Mouse (Mus musculus): ENCODE data around the gene Tmtc4.

The Tmtc4 gene

GRCm38 (mm10) chr14:122983226-122984215 lies at the start of gene Tmtc4:
TSS of gene Tmtc4 (minus strand) at chr14:122984035.
- DNase-seq = peak; percentile 97

DNA sequence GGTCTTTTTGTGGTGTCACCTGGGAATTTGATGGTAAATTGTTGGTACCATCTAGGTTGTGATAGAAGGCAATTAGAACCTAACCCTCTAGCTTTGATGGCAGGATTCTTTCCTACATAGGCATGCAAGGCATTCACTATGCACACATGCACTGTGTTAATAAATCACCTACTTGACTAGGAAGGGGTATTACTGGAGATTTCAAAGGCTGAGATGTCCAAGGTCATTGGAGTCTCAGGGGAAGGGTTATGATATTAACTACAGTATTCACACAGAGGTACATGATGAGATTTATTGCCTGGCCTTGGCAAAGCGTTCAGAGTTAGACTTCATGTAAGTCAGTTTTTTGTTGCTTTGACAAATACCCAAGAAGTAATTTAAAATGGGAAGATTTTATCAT lies 48.6 kb upstream of the Tmtc4 start:
- no peak for DNase-seq

GRCm38 (mm10) chr14:123027876-123028275 lies 44.0 kb upstream of the Tmtc4 start:
- no peak for DNase-seq

DNA sequence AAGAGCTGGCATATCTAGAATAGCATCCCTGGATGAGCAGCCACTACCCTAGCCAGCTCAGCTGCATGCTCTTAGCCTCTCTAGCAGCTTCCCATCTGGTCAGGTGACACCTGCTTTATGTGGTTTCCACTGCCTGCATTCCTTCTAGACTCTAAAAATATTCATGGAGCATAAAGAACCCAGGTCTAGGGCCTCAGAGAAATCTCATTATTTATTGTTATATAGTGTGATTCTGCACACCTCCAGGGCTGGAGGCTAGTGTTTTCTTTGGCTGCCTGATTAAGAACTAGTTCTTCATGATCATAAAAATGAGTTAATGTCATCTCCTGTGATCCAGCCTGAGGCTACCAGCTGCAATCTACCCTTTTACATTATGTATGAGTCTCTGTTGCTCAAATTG lies 39.1 kb upstream of the Tmtc4 start:
- DNase-seq = no peak

- DNase-seq = no peak
These were observed 32.5 kb upstream of the Tmtc4 start for GRCm38 (mm10) chr14:123016310-123016709.

DNA sequence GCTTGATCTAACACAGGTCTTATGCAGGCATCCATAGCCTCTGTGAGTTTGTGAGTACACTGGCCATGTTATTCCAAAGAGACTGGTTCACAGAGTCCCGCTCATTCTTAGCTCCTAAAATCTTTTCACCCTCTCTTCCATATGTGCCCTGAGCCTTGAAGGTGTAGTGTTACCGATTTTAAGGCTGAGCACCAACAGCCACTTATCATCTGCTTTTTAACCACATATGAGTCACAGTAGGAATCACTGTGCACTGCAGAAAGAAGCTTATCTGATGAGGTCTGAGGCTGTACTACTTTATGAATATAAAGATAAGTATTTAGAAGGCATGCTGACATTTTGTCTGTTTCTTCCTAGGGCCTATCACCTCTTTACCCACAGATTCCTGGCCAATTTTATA lies 31.9 kb upstream of the Tmtc4 start:
- DNase-seq = no peak

DNA sequence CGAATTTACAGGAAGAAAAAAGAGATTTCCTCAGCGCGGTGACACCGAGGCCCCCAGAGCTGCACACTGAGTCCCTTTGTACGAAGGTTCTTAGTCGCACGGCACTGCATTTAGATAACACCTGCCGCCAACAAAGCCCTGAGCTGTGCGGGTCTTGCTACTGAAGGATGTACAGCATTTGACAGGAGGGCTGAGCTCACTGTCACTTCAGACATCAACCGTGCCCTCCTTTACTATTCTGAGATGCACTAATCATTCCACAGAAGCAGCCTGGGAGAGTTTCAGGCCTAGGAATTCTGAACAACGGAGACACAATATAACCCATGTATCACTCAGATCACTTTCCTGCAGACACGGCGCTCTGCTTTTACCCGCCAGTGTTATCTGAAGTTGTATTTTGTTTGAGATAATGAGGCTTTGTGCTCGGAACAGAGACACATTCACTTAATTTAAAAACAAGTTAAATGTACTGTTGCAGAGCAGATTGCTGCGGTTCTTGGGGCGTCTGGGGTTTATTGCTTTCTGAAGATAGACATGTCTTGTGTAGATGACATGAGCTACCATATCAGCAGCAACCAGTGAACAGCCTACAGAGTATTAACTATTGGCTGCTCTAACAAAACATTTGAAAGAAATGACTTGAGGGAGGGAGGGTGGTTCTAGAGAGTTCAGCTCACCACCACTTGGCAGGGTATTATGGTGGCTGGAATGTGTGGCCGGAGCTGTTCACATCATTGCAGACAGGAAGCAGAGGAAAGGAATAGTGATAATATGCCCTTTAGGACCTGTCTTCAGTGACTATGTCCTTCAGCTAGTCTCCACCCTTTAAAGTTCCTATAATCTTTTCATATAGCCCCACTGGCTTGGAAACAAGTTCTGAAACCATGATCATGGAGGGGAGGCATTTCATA lies 25.5 kb upstream of the Tmtc4 start:
- no peak for DNase-seq

GRCm38 (mm10) chr14:123008672-123009071 lies 24.8 kb upstream of the Tmtc4 start:
- DNase-seq = no peak

DNA sequence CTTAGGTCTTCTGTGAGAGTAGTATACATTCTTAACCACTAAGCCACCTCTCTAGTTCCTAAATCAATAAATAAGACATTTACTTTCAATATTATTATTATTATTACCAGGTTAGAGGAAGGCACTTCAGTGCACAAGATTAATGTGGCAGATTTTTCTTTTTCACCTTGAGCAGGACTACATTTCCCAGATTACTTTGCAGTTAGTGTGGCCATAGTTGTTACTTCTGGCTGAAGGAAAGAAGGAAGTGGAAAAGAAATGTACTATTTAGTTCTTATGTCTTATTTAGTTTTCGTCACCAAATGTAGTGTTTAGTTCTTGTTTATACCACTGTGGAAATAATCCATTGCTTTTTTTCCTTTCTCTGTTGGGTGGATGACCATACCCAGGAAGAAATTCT lies 19.9 kb upstream of the Tmtc4 start:
- DNase-seq = no peak

DNA sequence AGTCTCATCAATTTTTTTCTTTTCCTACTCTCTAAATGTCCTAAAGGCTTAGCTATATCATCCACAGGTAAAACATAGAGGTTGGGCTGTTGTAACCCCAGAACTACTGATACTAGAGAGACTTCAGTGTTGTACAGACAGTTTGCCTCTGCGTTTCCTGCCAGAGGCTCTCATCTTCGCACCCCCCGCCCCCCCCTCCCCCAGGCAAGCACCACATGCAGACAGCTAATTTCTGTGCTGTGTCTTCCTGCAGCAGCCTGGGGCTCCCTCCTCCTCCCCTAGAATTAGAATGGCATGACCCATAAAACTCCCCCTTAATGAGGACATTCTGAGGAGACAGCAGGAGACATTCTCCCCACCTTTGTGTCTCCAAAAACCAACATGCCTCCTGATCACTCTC lies 17.6 kb upstream of the Tmtc4 start:
- DNase-seq = no peak

- no peak for DNase-seq
These were observed 13.6 kb upstream of the Tmtc4 start for GRCm38 (mm10) chr14:122997465-122997864.

DNA sequence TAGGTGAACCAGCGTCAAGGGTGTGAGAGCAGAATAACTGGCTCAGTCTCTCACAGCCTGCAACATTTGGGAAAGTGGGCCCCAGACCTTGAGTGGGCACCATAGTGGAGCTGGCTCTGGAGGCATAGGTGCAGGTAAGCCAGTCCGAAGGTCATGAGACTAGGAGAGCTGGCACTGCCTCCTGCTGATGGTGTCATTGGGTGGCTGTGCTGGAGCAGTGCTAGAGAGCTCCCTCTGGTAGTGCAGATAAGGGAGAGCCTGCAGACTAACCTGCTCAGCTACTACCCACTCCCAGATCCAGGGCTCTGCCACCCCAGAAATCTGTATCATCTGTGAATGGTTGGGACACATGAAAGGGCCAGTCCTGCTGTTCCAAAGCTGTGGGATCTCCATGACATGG lies 10.1 kb upstream of the Tmtc4 start:
- no peak for DNase-seq

DNA sequence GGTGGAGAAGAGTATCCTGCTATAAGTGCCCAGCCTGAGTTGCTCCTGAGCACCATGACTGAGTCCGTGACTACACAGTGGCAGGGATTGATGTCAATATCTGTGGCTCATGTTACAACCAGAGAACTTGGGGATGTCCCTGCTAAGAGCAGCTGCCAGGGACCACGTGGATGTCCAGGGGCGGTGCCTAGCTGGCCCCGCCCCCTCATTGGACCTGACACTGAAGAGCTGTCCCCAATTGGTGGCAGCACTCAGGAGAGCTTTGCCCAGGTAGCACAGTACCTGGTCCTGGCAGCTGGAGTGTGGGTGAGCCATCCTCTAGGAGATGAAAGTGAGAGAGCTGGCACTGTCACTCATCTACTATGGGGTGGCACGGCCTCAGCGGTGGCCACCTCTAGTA lies 9.1 kb upstream of the Tmtc4 start:
- DNase-seq = no peak

GRCm38 (mm10) chr14:122990521-122991052 lies 6.8 kb upstream of the Tmtc4 start:
- DNase-seq = no peak

DNA sequence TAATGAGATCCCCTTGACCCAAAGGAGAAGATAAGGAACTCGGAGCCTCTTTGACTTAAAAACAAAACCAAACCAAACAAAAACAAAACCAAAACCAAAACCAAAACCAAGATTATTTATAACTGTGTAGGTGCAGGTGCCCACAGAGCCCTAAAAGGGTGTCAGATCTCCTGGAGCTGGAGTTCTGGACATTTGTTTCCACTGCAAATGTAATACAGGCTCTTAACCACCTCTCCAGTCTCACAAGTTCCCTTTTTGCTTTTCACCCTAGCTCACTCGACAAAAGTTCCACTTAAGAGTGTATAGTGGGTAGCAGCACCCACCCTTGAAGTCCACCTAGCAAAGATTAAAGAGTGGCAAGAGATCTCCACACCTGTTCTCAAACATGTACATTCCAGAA lies 2.6 kb upstream of the Tmtc4 start:
- DNase-seq = no peak

DNA sequence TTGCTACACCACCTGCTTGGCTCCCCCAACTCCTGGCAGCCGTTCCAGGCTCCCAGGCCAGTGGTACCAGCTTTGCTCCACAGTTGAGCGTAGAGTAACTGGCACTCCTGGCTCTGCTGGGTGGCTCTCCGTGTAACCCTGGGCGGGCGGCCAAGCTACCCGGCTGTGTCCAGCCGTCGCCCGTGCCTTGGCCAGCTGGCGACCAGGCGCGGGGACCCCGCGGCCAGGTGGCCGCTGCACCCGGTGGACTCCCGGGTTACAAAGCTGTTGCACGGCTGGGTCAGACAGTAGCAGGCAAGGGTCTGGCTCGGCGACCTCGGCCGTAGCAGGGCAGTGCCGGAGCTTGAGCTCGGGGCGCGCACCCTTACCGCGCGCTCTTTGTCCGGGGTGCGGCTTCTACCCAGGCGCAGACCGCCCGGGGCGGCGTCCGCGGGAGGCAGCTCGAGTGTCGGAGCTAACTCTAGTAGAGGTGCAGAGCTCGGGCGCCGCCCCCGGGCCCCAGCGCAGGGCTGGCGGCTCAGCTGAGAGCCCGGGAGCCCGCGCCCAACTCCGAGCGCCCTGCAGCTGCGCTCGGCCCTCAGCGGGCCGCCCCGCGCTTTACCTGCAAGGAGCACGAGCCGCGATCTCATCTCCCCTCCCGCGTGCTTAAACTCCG lies 1.1 kb downstream of the Tmtc4 start:
- peak; percentile 79 for DNase-seq

DNA sequence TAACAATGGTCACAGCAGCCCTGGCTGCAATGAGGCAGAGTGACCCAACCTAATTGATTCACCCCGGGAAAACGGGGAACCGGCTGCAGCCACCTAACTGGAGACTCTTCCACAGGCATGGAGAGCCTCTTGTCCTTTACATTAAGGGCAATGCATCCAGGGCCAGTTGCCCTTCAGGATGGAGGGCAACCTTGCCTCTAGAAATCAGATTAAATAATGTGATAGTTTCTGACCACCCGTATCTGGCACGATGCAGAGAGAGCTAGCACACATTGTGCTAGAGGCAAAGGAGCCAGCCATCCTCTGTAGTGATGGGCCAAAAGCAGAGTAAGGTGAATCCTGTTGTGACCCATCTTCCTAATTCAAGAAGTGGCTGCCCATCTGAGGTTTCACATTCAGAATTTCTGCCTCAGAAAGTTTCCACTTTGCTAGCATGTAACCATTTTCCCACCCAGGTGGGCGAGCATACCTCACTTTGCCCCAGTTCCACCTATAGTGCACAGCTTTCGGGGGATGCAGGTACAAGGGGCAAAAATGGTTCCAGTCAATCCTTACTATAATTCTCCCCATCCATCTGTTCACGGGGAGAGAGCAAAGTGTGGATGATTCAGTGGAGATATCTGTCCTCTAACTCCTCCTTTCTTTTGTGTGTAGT lies 1.9 kb downstream of the Tmtc4 start:
- DNase-seq = no peak

DNA sequence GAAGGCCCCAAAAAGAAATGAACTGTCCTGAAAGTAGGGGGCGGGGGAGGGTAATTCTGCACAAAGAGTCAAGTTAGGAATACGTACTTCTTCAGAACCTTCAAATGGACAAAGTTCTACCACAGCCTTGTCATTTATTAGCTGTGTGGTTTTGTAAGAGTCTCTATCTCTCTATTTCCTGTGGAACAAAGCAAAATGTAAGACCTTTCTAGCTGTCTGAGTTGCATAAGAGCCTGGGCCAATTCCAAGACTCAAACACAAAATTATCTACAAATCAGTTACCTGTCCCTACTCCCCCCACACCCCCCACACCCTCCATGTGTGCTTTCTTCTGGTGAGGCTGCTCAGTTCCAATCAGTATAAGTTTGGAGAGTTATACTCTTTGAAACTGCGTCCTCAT lies 5.0 kb downstream of the Tmtc4 start:
- DNase-seq = no peak

GRCm38 (mm10) chr14:122977797-122978140 lies 6.1 kb downstream of the Tmtc4 start:
- DNase-seq = no peak

DNA sequence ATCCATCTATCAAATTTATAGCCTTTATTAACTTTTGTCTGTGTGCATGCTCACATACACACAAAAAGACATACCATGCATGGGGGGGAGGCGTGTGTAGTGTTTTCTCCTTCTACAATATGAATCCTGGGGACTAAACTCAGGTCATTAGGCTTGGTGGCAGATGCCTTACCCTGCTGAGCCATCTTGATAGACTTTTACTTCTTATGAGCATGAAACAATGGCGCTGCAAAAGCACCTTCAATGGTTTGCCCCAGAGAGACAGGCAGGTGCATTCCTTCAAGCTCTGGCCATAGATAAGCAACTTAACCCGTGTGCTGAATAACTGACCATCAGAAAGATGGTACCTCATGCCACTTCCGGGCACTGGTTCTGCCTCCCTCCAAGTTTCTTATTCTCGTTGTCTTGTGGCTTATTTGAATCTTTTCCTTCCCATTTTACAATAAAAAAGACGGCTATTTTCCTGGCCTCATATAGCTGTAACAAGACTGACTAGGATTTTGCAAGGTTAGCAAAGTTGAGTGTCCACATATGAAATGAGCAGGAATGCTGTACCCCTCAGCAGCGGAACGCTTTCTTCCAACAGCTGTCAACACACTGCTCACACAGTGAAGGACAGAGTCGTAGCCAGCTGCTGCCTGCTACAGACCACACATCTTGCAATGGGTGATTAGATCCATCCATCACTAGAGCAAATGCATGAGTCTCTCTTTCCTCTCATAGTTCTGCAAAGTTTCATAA lies 6.6 kb downstream of the Tmtc4 start:
- DNase-seq = peak; percentile 45

- no peak for DNase-seq
These were observed 8.8 kb downstream of the Tmtc4 start for GRCm38 (mm10) chr14:122974854-122975570.

All from lung, postnatal 10 days (tissue).